13 mouse cellular contexts compared by ENCODE assay signal in genomic region chr5:139418110-139418509, GRCm38 (mm10). TPM values are rescaled to one million over a fixed set of nuclear protein-coding genes. Genes with fewer than 3 reads are reported as not detected.
DNase-seq lines count a peak whose midpoint lies in the region; ATAC-seq and TF ChIP-seq lines count a peak whose summit lies in the region.
"Had no signal": no experiment of that assay in that cellular context is flagged by ENCODE, and none has a peak within 500 bp of the region (broad histone marks: within the 10 kb centered on the region; RNA-seq: fewer than 3 reads in every experiment).

No protein-coding gene starts in this region.

- H3K27ac ChIP-seq in heart, postnatal 0 days (ENCODE audit: low read depth) = peak overlapping the region; percentile 18; the same call in 1 of the 2 replicates
- H3K27ac ChIP-seq in forebrain, embryonic 10.5 days = peak overlapping the region; percentile 54
- H3K27ac ChIP-seq in hindbrain, embryonic 12.5 days = peak overlapping the region; percentile 82
- peak overlapping the region; percentile 71 for H3K27ac ChIP-seq in midbrain, embryonic 14.5 days (replicated peaks; ENCODE audit: low read depth, low read length)
- H3K27ac ChIP-seq: embryonic facial prominence, embryonic 12.5 days; kidney, postnatal 0 days had no signal

- no peaks in the 10 kb centered on the region for H3K9me3 ChIP-seq in heart, postnatal 0 days (replicated peaks; ENCODE audit: control insufficient read depth, low read length)
- no peaks in the 10 kb centered on the region; the same call in 1 of the 2 replicates for H3K9me3 ChIP-seq in forebrain, embryonic 10.5 days
- H3K9me3 ChIP-seq in hindbrain, embryonic 12.5 days (replicated peaks) = no peaks in the 10 kb centered on the region
- H3K9me3 ChIP-seq in midbrain, embryonic 14.5 days (ENCODE audit: control insufficient read depth, low read length) = no peaks in the 10 kb centered on the region
- H3K9me3 ChIP-seq: embryonic facial prominence, embryonic 12.5 days had no signal

- H3K9ac ChIP-seq in heart, postnatal 0 days (replicated peaks; ENCODE audit: low read depth, low read length) = no peak overlapping the region
- H3K9ac ChIP-seq in hindbrain, embryonic 12.5 days = no peak overlapping the region
- H3K9ac ChIP-seq in midbrain, embryonic 14.5 days (replicated peaks; ENCODE audit: low read length) = no peak overlapping the region
- H3K9ac ChIP-seq: embryonic facial prominence, embryonic 12.5 days had no signal

- H3K4me3 ChIP-seq in heart, postnatal 0 days (ENCODE audit: low read depth, low read length) = no peak overlapping the region
- no peak overlapping the region for H3K4me3 ChIP-seq in forebrain, embryonic 10.5 days
- H3K4me3 ChIP-seq in hindbrain, embryonic 12.5 days = no peak overlapping the region
- H3K4me3 ChIP-seq in midbrain, embryonic 14.5 days (replicated peaks; ENCODE audit: low read depth, low read length) = no peak overlapping the region
- H3K4me3 ChIP-seq: embryonic facial prominence, embryonic 12.5 days had no signal

- no peak for ATAC-seq in heart, postnatal 0 days (ENCODE audit: insufficient read depth, low read depth)
- ATAC-seq in hindbrain, embryonic 12.5 days (ENCODE audit: low FRiP score) = no peak
- ATAC-seq in midbrain, embryonic 14.5 days (ENCODE audit: low FRiP score, low TSS enrichment) = no peak

- 34% methylated on average over 2 of the region's 2 CpGs for WGBS in heart, postnatal 0 days
- 65% methylated on average over 2 of the region's 2 CpGs for WGBS in forebrain, embryonic 10.5 days
- WGBS in hindbrain, embryonic 12.5 days = 65% methylated on average over 2 of the region's 2 CpGs
- 40% methylated on average over 2 of the region's 2 CpGs for WGBS in midbrain, embryonic 14.5 days

- intact Hi-C loops in heart, postnatal 25 days (cut with DNase I) = no loop called here
- intact Hi-C loops in gastrocnemius, postnatal 36 days (cut with DNase I) = no loop called here

- H3K4me1 ChIP-seq in heart, postnatal 0 days (ENCODE audit: control insufficient read depth, insufficient read depth) = peaks cover 15% of the 10 kb centered on the region; the same call in 1 of the 2 replicates
- peaks cover 22% of the 10 kb centered on the region for H3K4me1 ChIP-seq in forebrain, embryonic 10.5 days
- H3K4me1 ChIP-seq in hindbrain, embryonic 12.5 days = peaks cover 26% of the 10 kb centered on the region
- H3K4me1 ChIP-seq in midbrain, embryonic 14.5 days (ENCODE audit: control insufficient read depth, insufficient read depth, low read length) = peaks cover 19% of the 10 kb centered on the region

- H3K27me3 ChIP-seq in heart, postnatal 0 days (ENCODE audit: control insufficient read depth, insufficient read depth, low read length) = no peaks in the 10 kb centered on the region
- H3K27me3 ChIP-seq in forebrain, embryonic 10.5 days (ENCODE audit: poor library complexity, severe bottlenecking) = no peaks in the 10 kb centered on the region
- no peaks in the 10 kb centered on the region for H3K27me3 ChIP-seq in hindbrain, embryonic 12.5 days
- no peaks in the 10 kb centered on the region for H3K27me3 ChIP-seq in midbrain, embryonic 14.5 days (ENCODE audit: control insufficient read depth, insufficient read depth, low read length)
- H3K27me3 ChIP-seq: embryonic facial prominence, embryonic 12.5 days had no signal

- no peak for TF ChIP-seq EP300 in heart, postnatal 0 days (IDR thresholded peaks at IDR 0.05; ENCODE audit: low read depth)

- no peak for TF ChIP-seq CTCF in heart, postnatal 0 days (IDR thresholded peaks at IDR 0.05; ENCODE audit: low read depth)

- no peak for DNase-seq in heart, postnatal 0 days (ENCODE audit: low spot score)
- no peak for DNase-seq in heart, postnatal 25 days (ENCODE audit: low spot score)
- DNase-seq in forebrain, embryonic 10.5 days (ENCODE audit: extremely low spot score, low spot score) = no peak
- no peak for DNase-seq in midbrain, embryonic 14.5 days
- DNase-seq in spleen, postnatal 36 days (ENCODE audit: low spot score in 2 of 2) = no peak
- no peak for DNase-seq in left cerebral cortex, adult 18-20 months (ENCODE audit: low spot score in 2 of 2)
- DNase-seq in gastrocnemius, postnatal 36 days = no peak
- DNase-seq: right cerebral cortex, postnatal 4 days had no signal

- H3K4me2 ChIP-seq in heart, postnatal 0 days (ENCODE audit: low read depth, low read length) = no peak overlapping the region; the same call in 1 of the 2 replicates
- no peak overlapping the region for H3K4me2 ChIP-seq in hindbrain, embryonic 12.5 days (replicated peaks)
- no peak overlapping the region for H3K4me2 ChIP-seq in midbrain, embryonic 14.5 days (ENCODE audit: low read length)
- H3K4me2 ChIP-seq: embryonic facial prominence, embryonic 12.5 days had no signal

- no peaks in the 10 kb centered on the region for H3K36me3 ChIP-seq in heart, postnatal 0 days (replicated peaks; ENCODE audit: control insufficient read depth, insufficient read depth, low read length)
- peaks cover 23% of the 10 kb centered on the region for H3K36me3 ChIP-seq in forebrain, embryonic 10.5 days (replicated peaks)
- H3K36me3 ChIP-seq in hindbrain, embryonic 12.5 days = peaks cover 6% of the 10 kb centered on the region; the same call in 1 of the 2 replicates
- no peaks in the 10 kb centered on the region for H3K36me3 ChIP-seq in midbrain, embryonic 14.5 days (ENCODE audit: control insufficient read depth, insufficient read depth, low read length)
- H3K36me3 ChIP-seq: embryonic facial prominence, embryonic 12.5 days had no signal

RNA-seq across cellular contexts. Expression of gene Gper1, which starts 4.8 kb away (rescaled TPM):
- 1.3 and 4.5 TPM in 2 replicates for total RNA-seq in heart, postnatal 0 days (2014; rRNA removed; ENCODE audit: low replicate concordance)
- 1.0 and 2.0 TPM in 2 replicates for polyA plus RNA-seq in heart, postnatal 0 days (2015; fragmentation: Nextera tagmentation; extraction: Ambion mirVana)
- 1 to 10 TPM; 1.3 to 2.1 TPM for total RNA-seq in heart, postnatal 25 days (2021)
- polyA plus RNA-seq in forebrain, embryonic 10.5 days (2016; fragmentation: Nextera tagmentation; extraction: Ambion mirVana) = 0.44 and 0.50 TPM in 2 replicates
- polyA plus RNA-seq in hindbrain, embryonic 12.5 days (2016; fragmentation: Nextera tagmentation; extraction: Ambion mirVana) = 5.0 TPM in 2 replicates
- polyA plus RNA-seq in midbrain, embryonic 14.5 days (2014; fragmentation: Nextera tagmentation; extraction: Ambion mirVana) = 9.2 and 9.6 TPM in 2 replicates
- total RNA-seq in left cerebral cortex, adult 18-20 months (2021) = 1 to 10 TPM; 2.8 to 3.0 TPM
- total RNA-seq in gastrocnemius, postnatal 36 days (2021) = 1 to 10 TPM; 1.1 to 1.2 TPM
- total RNA-seq: hematopoietic stem cell, adult 5-6 weeks; megakaryocyte-erythroid progenitor cell, adult 5-6 weeks had no signal

RNA-seq across cellular contexts. Expression of gene C130050O18Rik, which starts 13.0 kb away (rescaled TPM):
- total RNA-seq in heart, postnatal 0 days (2014; rRNA removed; ENCODE audit: low replicate concordance) = 1.7 and 1.8 TPM in 2 replicates
- 0.23 and 0.31 TPM in 2 replicates for polyA plus RNA-seq in heart, postnatal 0 days (2015; fragmentation: Nextera tagmentation; extraction: Ambion mirVana)
- total RNA-seq in heart, postnatal 25 days (2021) = under 1 TPM; 0.70 to 0.78 TPM
- 0.15 and 0.34 TPM in 2 replicates for polyA plus RNA-seq in forebrain, embryonic 10.5 days (2016; fragmentation: Nextera tagmentation; extraction: Ambion mirVana)
- polyA plus RNA-seq in hindbrain, embryonic 12.5 days (2016; fragmentation: Nextera tagmentation; extraction: Ambion mirVana) = 0.45 and 0.90 TPM in 2 replicates
- polyA plus RNA-seq in midbrain, embryonic 14.5 days (2014; fragmentation: Nextera tagmentation; extraction: Ambion mirVana) = 0.29 and 0.58 TPM in 2 replicates
- under 1 TPM in 1 of 2 experiments, not detected in 1; 0.33 TPM for total RNA-seq in left cerebral cortex, adult 18-20 months (2021)
- under 1 TPM; 0.13 to 0.35 TPM for total RNA-seq in gastrocnemius, postnatal 36 days (2021)
- total RNA-seq: megakaryocyte-erythroid progenitor cell, adult 5-6 weeks had no signal

RNA-seq across cellular contexts. Expression of gene Gpr146, which starts 40.6 kb away (rescaled TPM):
- total RNA-seq in heart, postnatal 0 days (2014; rRNA removed; ENCODE audit: low replicate concordance) = 38.2 and 39.1 TPM in 2 replicates
- 23.0 and 23.7 TPM in 2 replicates for polyA plus RNA-seq in heart, postnatal 0 days (2015; fragmentation: Nextera tagmentation; extraction: Ambion mirVana)
- 10 to 100 TPM; 35.3 to 58.5 TPM for total RNA-seq in heart, postnatal 25 days (2021)
- 1.6 and 1.8 TPM in 2 replicates for polyA plus RNA-seq in forebrain, embryonic 10.5 days (2016; fragmentation: Nextera tagmentation; extraction: Ambion mirVana)
- 1.8 and 2.4 TPM in 2 replicates for polyA plus RNA-seq in hindbrain, embryonic 12.5 days (2016; fragmentation: Nextera tagmentation; extraction: Ambion mirVana)
- polyA plus RNA-seq in midbrain, embryonic 14.5 days (2014; fragmentation: Nextera tagmentation; extraction: Ambion mirVana) = 1.2 and 1.8 TPM in 2 replicates
- 10 to 100 TPM; 10.6 to 13.0 TPM for total RNA-seq in left cerebral cortex, adult 18-20 months (2021)
- 10 to 100 TPM; 25.3 to 30.4 TPM for total RNA-seq in gastrocnemius, postnatal 36 days (2021)

RNA-seq across cellular contexts. Expression of gene 3110082I17Rik, which starts 42.2 kb away (rescaled TPM):
- 5.0 and 5.9 TPM in 2 replicates for total RNA-seq in heart, postnatal 0 days (2014; rRNA removed; ENCODE audit: low replicate concordance)
- polyA plus RNA-seq in heart, postnatal 0 days (2015; fragmentation: Nextera tagmentation; extraction: Ambion mirVana) = 9.5 and 10.6 TPM in 2 replicates
- total RNA-seq in heart, postnatal 25 days (2021) = 1 to 10 TPM; 5.0 to 5.3 TPM
- 69.4 and 70.5 TPM in 2 replicates for polyA plus RNA-seq in forebrain, embryonic 10.5 days (2016; fragmentation: Nextera tagmentation; extraction: Ambion mirVana)
- polyA plus RNA-seq in hindbrain, embryonic 12.5 days (2016; fragmentation: Nextera tagmentation; extraction: Ambion mirVana) = 22.9 and 26.3 TPM in 2 replicates
- polyA plus RNA-seq in midbrain, embryonic 14.5 days (2014; fragmentation: Nextera tagmentation; extraction: Ambion mirVana) = 10.8 and 12.8 TPM in 2 replicates
- 10 to 100 TPM; 14.1 to 14.6 TPM for total RNA-seq in left cerebral cortex, adult 18-20 months (2021)
- total RNA-seq in gastrocnemius, postnatal 36 days (2021) = 1 to 10 TPM; 6.1 to 9.2 TPM

Comparison
In these comparisons a context has a peak if more than half of its experiments do, and no peak if none do; other contexts are left out.
1. H3K27ac ChIP-seq: peak in every context shown above with its lines; median percentile 82 in hindbrain, embryonic 12.5 days; 71 in midbrain, embryonic 14.5 days; 54 in forebrain, embryonic 10.5 days; 18 in heart, postnatal 0 days.